Mouse (Mus musculus): Measurements from ENCODE around the gene Pou2f3.
A peak's percentile ranks its signal among the peaks of the same experiment; 100 is the strongest.
"Not testable (repeated sequence)": the region's sequence is repeated elsewhere in the genome, so short reads cannot be mapped to it uniquely, and the experiment has no call there.

Gene Pou2f3

GRCm38 (mm10) chr9:43166346-43166745 is 43.8 kb downstream of the Pou2f3 start:
- DNase-seq (ENCODE audit: low spot score in 2 of 2), result no peak

GRCm38 (mm10) chr9:43155960-43156359 is 54.2 kb downstream of the Pou2f3 start:
- DNase-seq (ENCODE audit: low spot score in 2 of 2), result no peak

- no peak for DNase-seq (ENCODE audit: low spot score in 2 of 2)
Observed at GRCm38 (mm10) chr9:43151779-43152178, 58.4 kb downstream of the Pou2f3 start.

GRCm38 (mm10) chr9:43150957-43151356 is 59.2 kb downstream of the Pou2f3 start:
- DNase-seq (ENCODE audit: low spot score in 2 of 2), result no peak

GRCm38 (mm10) chr9:43150075-43150474 is 60.1 kb downstream of the Pou2f3 start:
- peak; percentile 73 to 74 for DNase-seq (ENCODE audit: low spot score in 2 of 2)

GRCm38 (mm10) chr9:43149498-43149897 is 60.7 kb downstream of the Pou2f3 start:
- DNase-seq (ENCODE audit: low spot score in 2 of 2), result peak in 1 of 2 experiments; percentile 70

- DNase-seq (ENCODE audit: low spot score in 2 of 2), result no peak
Observed at GRCm38 (mm10) chr9:43145196-43145595, 65.0 kb downstream of the Pou2f3 start.

- DNase-seq (ENCODE audit: low spot score in 2 of 2), result no peak
Observed at GRCm38 (mm10) chr9:43144206-43144810, 65.9 kb downstream of the Pou2f3 start.

GRCm38 (mm10) chr9:43141839-43142238 is 68.3 kb downstream of the Pou2f3 start:
- peak; percentile 55 to 78 for DNase-seq (ENCODE audit: low spot score in 2 of 2)

- peak; percentile 59 to 74 for DNase-seq (ENCODE audit: low spot score in 2 of 2)
Observed at GRCm38 (mm10) chr9:43133525-43133924, 76.6 kb downstream of the Pou2f3 start.

- no peak for DNase-seq (ENCODE audit: low spot score in 2 of 2)
Observed at GRCm38 (mm10) chr9:43132380-43132779, 77.8 kb downstream of the Pou2f3 start.

- DNase-seq (ENCODE audit: low spot score in 2 of 2), result no peak
Observed at GRCm38 (mm10) chr9:43131940-43132339, 78.2 kb downstream of the Pou2f3 start.

- no peak for DNase-seq (ENCODE audit: low spot score in 2 of 2)
Observed at GRCm38 (mm10) chr9:43130684-43131083, 79.5 kb downstream of the Pou2f3 start.

- peak in 1 of 2 experiments; percentile 58 for DNase-seq (ENCODE audit: low spot score in 2 of 2)
Observed at GRCm38 (mm10) chr9:43127101-43127787, 82.9 kb downstream of the Pou2f3 start.

GRCm38 (mm10) chr9:43122379-43122778 is 87.8 kb downstream of the Pou2f3 start:
- no peak for DNase-seq (ENCODE audit: low spot score in 2 of 2)

GRCm38 (mm10) chr9:43121948-43122347 is 88.2 kb downstream of the Pou2f3 start:
- not testable (repeated sequence) for DNase-seq (ENCODE audit: low spot score in 2 of 2)

- DNase-seq (ENCODE audit: low spot score in 2 of 2), result no peak
Observed at GRCm38 (mm10) chr9:43116997-43117336, 93.2 kb downstream of the Pou2f3 start.

- peak; percentile 60 to 68 for DNase-seq (ENCODE audit: low spot score in 2 of 2)
Observed at GRCm38 (mm10) chr9:43116134-43116996, 93.8 kb downstream of the Pou2f3 start, which contains the start of gene Tmem136. Tmem136 (minus strand) TSS chr9:43116570.

GRCm38 (mm10) chr9:43115431-43116133 is 94.6 kb downstream of the Pou2f3 start:
- no peak for DNase-seq (ENCODE audit: low spot score in 2 of 2)

- no peak for DNase-seq (ENCODE audit: low spot score in 2 of 2)
Observed at GRCm38 (mm10) chr9:43114833-43115232, 95.3 kb downstream of the Pou2f3 start.

- DNase-seq (ENCODE audit: low spot score in 2 of 2), result no peak
Observed at GRCm38 (mm10) chr9:43110286-43110980, 99.7 kb downstream of the Pou2f3 start.
